Mouse (Mus musculus): Measurements from ENCODE around the gene Fuk. TPM values are rescaled to one million over a fixed set of nuclear protein-coding genes. Genes with fewer than 3 reads are reported as not detected.
"Not testable (repeated sequence)": the region's sequence is repeated elsewhere in the genome, so short reads cannot be mapped to it uniquely, and the experiment has no call there.

Gene Fuk
- total RNA-seq, 1 experiment: 17.8 TPM

DNA sequence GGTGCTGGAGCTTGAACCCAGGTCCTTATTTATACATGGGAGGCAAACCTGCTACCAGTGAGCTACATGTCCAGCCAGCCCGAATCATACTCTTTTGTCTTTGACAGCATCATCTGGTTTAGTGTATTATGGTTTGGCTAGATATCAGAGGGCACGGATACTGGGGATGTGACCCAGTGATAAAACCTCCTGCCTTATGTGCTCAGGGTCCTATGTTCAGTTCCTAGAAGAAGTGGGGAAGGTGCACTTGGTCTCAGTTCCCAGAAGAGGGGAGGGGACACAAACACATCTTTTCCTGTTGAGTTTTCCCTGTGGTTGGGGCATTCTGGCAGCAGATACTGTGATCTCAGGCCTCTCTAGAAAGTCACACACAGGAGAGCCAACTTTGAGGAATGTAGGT, 31.0 kb upstream of the Fuk start:
- DNase-seq (ENCODE audit: low read depth, low spot score): no peak
- Histone ChIP-seq H3K27ac (ENCODE audit: insufficient read depth, low read depth, low read length, poor library complexity, severe bottlenecking) (no peak overlapping the region), H3K4me3 (ENCODE audit: insufficient read depth in 1 of 2, low read depth in 1 of 2, low read length in 2 of 2, poor library complexity in 1 of 2, severe bottlenecking in 1 of 2) (no peak overlapping the region), H3K4me1 (ENCODE audit: control insufficient read depth in 2 of 2, insufficient read depth in 2 of 2, low read length in 2 of 2, poor library complexity in 1 of 2) (peaks cover 5 to 10% of the 10 kb centered on the region in 2 experiments; a peak in 3 of 4 replicates), H3K9me3 (ENCODE audit: control insufficient read depth, insufficient read depth, low read depth, low read length) (no peaks in the 10 kb centered on the region), H3K36me3 (ENCODE audit: control insufficient read depth, insufficient read depth, low read length, poor library complexity, severe bottlenecking) (no peaks in the 10 kb centered on the region), H3K9ac (ENCODE audit: insufficient read depth, low read depth, low read length, poor library complexity, severe bottlenecking) (no peak overlapping the region)
- in situ Hi-C loops (cut with MboI; ENCODE audit: low sequenced_read_pairs in 2 of 2, unreplicated experiment in 2 of 2): no loop called here
- no peak for TF ChIP-seq MAFK (IDR thresholded peaks at IDR 0.05; ENCODE audit: insufficient read depth, low read depth, low read length)
- TF ChIP-seq ZNF384 (IDR thresholded peaks at IDR 0.05; ENCODE audit: low read depth, low read length): no peak
- TF ChIP-seq HCFC1 (IDR thresholded peaks at IDR 0.05; ENCODE audit: borderline replicate concordance, insufficient read depth, low read length): no peak
- TF ChIP-seq CHD2 (IDR thresholded peaks at IDR 0.05; ENCODE audit: low read depth, low read length): no peak
- no peak for TF ChIP-seq ZC3H11A (IDR thresholded peaks at IDR 0.05; ENCODE audit: borderline replicate concordance, low read depth, low read length)

- no peak for TF ChIP-seq ZNF384 (IDR thresholded peaks at IDR 0.05; ENCODE audit: low read depth, low read length)
- no peak for TF ChIP-seq HCFC1 (IDR thresholded peaks at IDR 0.05; ENCODE audit: borderline replicate concordance, insufficient read depth, low read length)
- TF ChIP-seq CHD2 (IDR thresholded peaks at IDR 0.05; ENCODE audit: low read depth, low read length): no peak
- no peak for TF ChIP-seq ZC3H11A (IDR thresholded peaks at IDR 0.05; ENCODE audit: borderline replicate concordance, low read depth, low read length)
- TF ChIP-seq MAFK (IDR thresholded peaks at IDR 0.05; ENCODE audit: insufficient read depth, low read depth, low read length): no peak
- H3K4me3 ChIP-seq (ENCODE audit: insufficient read depth in 1 of 2, low read depth in 1 of 2, low read length in 2 of 2, poor library complexity in 1 of 2, severe bottlenecking in 1 of 2): no peak overlapping the region
- no peak overlapping the region for H3K27ac ChIP-seq (ENCODE audit: insufficient read depth, low read depth, low read length, poor library complexity, severe bottlenecking)
- in situ Hi-C loops (cut with MboI; ENCODE audit: low sequenced_read_pairs in 2 of 2, unreplicated experiment in 2 of 2): no loop called here
- DNase-seq (ENCODE audit: low read depth, low spot score): no peak
- H3K36me3 ChIP-seq (ENCODE audit: control insufficient read depth, insufficient read depth, low read length, poor library complexity, severe bottlenecking): no peaks in the 10 kb centered on the region
- no peak overlapping the region for H3K9ac ChIP-seq (ENCODE audit: insufficient read depth, low read depth, low read length, poor library complexity, severe bottlenecking)
- peaks cover 5 to 10% of the 10 kb centered on the region in 2 experiments; a peak in 2 of 4 replicates for H3K4me1 ChIP-seq (ENCODE audit: control insufficient read depth in 2 of 2, insufficient read depth in 2 of 2, low read length in 2 of 2, poor library complexity in 1 of 2)
- no peaks in the 10 kb centered on the region for H3K9me3 ChIP-seq (ENCODE audit: control insufficient read depth, insufficient read depth, low read depth, low read length)
These were observed 30.2 kb upstream of the Fuk start for GRCm38 (mm10) chr8:110932444-110932843.

DNA sequence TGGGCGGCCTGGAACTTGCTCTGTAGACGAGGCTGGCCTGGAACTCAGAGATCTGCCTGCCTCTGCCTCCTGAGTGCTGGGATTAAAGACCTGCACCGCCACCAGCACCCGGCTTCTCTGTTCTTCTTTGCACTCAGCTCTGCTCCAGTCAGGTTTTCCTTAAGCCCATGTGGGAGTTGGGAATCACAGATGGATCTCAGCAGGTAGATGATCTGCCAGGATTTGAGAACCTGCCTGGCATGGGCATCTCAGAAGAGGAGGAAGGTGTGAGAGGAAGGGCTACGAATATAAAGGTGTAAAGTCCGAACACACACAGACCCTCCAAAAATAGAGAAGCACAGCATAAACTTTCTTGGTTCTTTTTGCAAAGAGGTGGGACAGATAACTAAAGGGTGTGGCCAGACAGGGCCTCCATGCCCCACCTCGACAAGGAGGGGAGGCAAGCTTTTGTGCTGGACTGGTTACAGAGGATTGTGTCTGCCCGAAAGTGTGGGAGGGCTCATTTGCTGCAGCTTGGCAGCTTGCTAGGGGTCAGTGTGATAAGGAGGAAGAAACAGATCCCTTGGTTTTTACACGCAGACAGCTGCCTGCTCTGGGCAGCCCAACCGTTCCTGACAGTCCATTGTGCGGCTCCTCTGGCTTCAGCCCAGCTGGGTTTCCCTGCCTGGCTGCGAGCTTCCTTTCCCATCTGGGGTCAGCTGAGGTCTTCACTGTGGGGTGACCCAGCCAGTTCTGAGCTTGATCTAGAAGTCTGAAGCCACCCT, 29.1 kb upstream of the Fuk start:
- Histone ChIP-seq H3K4me1 (ENCODE audit: control insufficient read depth in 2 of 2, insufficient read depth in 2 of 2, low read length in 2 of 2, poor library complexity in 1 of 2) (peaks cover 5 to 10% of the 10 kb centered on the region in 2 experiments; a peak in 3 of 4 replicates), H3K9me3 (ENCODE audit: control insufficient read depth, insufficient read depth, low read depth, low read length) (no peaks in the 10 kb centered on the region), H3K9ac (ENCODE audit: insufficient read depth, low read depth, low read length, poor library complexity, severe bottlenecking) (no peak overlapping the region), H3K36me3 (ENCODE audit: control insufficient read depth, insufficient read depth, low read length, poor library complexity, severe bottlenecking) (no peaks in the 10 kb centered on the region), H3K27ac (ENCODE audit: insufficient read depth, low read depth, low read length, poor library complexity, severe bottlenecking) (no peak overlapping the region), H3K4me3 (ENCODE audit: insufficient read depth in 1 of 2, low read depth in 1 of 2, low read length in 2 of 2, poor library complexity in 1 of 2, severe bottlenecking in 1 of 2) (no peak overlapping the region)
- in situ Hi-C loops (cut with MboI; ENCODE audit: low sequenced_read_pairs in 2 of 2, unreplicated experiment in 2 of 2): no loop called here
- no peak for DNase-seq (ENCODE audit: low read depth, low spot score)
- TF ChIP-seq ZC3H11A (IDR thresholded peaks at IDR 0.05; ENCODE audit: borderline replicate concordance, low read depth, low read length) (no peak), MAFK (IDR thresholded peaks at IDR 0.05; ENCODE audit: insufficient read depth, low read depth, low read length) (no peak), ZNF384 (IDR thresholded peaks at IDR 0.05; ENCODE audit: low read depth, low read length) (no peak), CHD2 (IDR thresholded peaks at IDR 0.05; ENCODE audit: low read depth, low read length) (no peak), HCFC1 (IDR thresholded peaks at IDR 0.05; ENCODE audit: borderline replicate concordance, insufficient read depth, low read length) (no peak)

DNA sequence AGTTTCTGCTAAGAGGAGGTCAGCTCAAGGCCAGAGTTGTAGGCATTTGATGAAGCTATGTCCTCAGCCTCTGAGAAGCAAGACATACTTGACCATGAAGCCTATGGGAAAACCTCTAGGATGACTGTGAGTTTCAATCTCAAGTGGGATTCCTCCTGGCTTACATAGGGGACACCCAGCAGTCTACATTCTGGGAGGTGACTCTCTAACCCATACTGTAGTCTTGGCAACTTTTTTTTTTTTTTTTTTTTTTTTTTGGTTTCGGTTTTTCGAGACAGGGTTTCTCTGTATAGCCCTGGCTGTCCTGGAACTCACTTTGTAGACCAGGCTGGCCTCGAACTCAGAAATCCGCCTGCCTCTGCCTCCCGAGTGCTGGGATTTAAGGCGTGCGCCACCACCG, 27.4 kb upstream of the Fuk start:
- in situ Hi-C loops (cut with MboI; ENCODE audit: low sequenced_read_pairs in 2 of 2, unreplicated experiment in 2 of 2); H3K36me3 ChIP-seq (ENCODE audit: control insufficient read depth, insufficient read depth, low read length, poor library complexity, severe bottlenecking): not testable (repeated sequence)

GRCm38 (mm10) chr8:110929066-110929465, 26.8 kb upstream of the Fuk start:
- Histone ChIP-seq H3K36me3 (ENCODE audit: control insufficient read depth, insufficient read depth, low read length, poor library complexity, severe bottlenecking) (no peaks in the 10 kb centered on the region), H3K9me3 (ENCODE audit: control insufficient read depth, insufficient read depth, low read depth, low read length) (no peaks in the 10 kb centered on the region), H3K4me1 (ENCODE audit: control insufficient read depth in 2 of 2, insufficient read depth in 2 of 2, low read length in 2 of 2, poor library complexity in 1 of 2) (peaks cover 5 to 10% of the 10 kb centered on the region in 2 experiments; a peak in 3 of 4 replicates), H3K4me3 (ENCODE audit: insufficient read depth in 1 of 2, low read depth in 1 of 2, low read length in 2 of 2, poor library complexity in 1 of 2, severe bottlenecking in 1 of 2) (no peak overlapping the region), H3K9ac (ENCODE audit: insufficient read depth, low read depth, low read length, poor library complexity, severe bottlenecking) (no peak overlapping the region), H3K27ac (ENCODE audit: insufficient read depth, low read depth, low read length, poor library complexity, severe bottlenecking) (no peak overlapping the region)
- DNase-seq (ENCODE audit: low read depth, low spot score): no peak
- TF ChIP-seq ZC3H11A (IDR thresholded peaks at IDR 0.05; ENCODE audit: borderline replicate concordance, low read depth, low read length): no peak
- no peak for TF ChIP-seq MAFK (IDR thresholded peaks at IDR 0.05; ENCODE audit: insufficient read depth, low read depth, low read length)
- no peak for TF ChIP-seq CHD2 (IDR thresholded peaks at IDR 0.05; ENCODE audit: low read depth, low read length)
- no peak for TF ChIP-seq ZNF384 (IDR thresholded peaks at IDR 0.05; ENCODE audit: low read depth, low read length)
- TF ChIP-seq HCFC1 (IDR thresholded peaks at IDR 0.05; ENCODE audit: borderline replicate concordance, insufficient read depth, low read length): no peak
- in situ Hi-C loops (cut with MboI; ENCODE audit: low sequenced_read_pairs in 2 of 2, unreplicated experiment in 2 of 2): no loop called here

More for the DNA sequence above, 27.4 kb upstream of the Fuk start:
- H3K9me3 ChIP-seq (ENCODE audit: control insufficient read depth, insufficient read depth, low read depth, low read length); DNase-seq (ENCODE audit: low read depth, low spot score); H3K27ac ChIP-seq (ENCODE audit: insufficient read depth, low read depth, low read length, poor library complexity, severe bottlenecking); H3K4me1 ChIP-seq (ENCODE audit: control insufficient read depth in 2 of 2, insufficient read depth in 2 of 2, low read length in 2 of 2, poor library complexity in 1 of 2); H3K4me3 ChIP-seq (ENCODE audit: insufficient read depth in 1 of 2, low read depth in 1 of 2, low read length in 2 of 2, poor library complexity in 1 of 2, severe bottlenecking in 1 of 2); H3K9ac ChIP-seq (ENCODE audit: insufficient read depth, low read depth, low read length, poor library complexity, severe bottlenecking): not testable (repeated sequence)
